Comparison of ENCODE assay signal across 10 mouse cellular contexts in the genomic region with DNA sequence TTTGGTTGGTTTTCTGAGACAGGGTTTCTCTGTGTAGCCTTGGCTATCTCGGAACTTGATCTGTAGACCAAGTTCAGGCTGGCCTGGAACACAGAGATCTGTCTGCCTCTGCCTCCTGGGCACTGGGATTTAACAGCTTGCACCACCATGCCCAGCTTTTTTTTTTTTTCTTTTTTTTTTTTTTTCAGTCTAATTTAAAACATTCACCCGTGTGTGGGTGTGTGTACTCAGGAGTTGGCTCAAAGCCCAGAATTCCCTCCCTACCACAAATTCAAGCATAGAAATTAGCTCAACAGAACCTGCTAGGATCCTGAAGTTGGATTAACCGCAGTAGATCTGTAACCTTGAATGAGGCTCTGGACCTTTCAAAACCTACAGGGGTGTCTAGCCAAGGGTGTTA. TPM values are rescaled to one million over a fixed set of nuclear protein-coding genes. Genes with fewer than 3 reads are reported as not detected.
DNase-seq lines count a peak whose midpoint lies in the region; ATAC-seq and TF ChIP-seq lines count a peak whose summit lies in the region.
"Had no signal": no experiment of that assay in that cellular context is flagged by ENCODE, and none has a peak within 500 bp of the region (broad histone marks: within the 10 kb centered on the region; RNA-seq: fewer than 3 reads in every experiment).

No protein-coding gene starts in this region.

- intact Hi-C loops in heart, postnatal 25 days (cut with DNase I) = loop anchor here (1.0 kb wide), 1 partner anchor 15 kb away; no protein-coding TSS in a partner anchor
- intact Hi-C loops in left cerebral cortex, postnatal 25 days (cut with DNase I) = loop anchor here (1.0 to 5.0 kb wide), 3 partner anchors 15 to 75 kb away; no protein-coding TSS in a partner anchor

- peak; percentile 89 for DNase-seq in heart, adult 11 months
- no peak for DNase-seq in heart, postnatal 25 days (ENCODE audit: low spot score)
- DNase-seq in CH12.LX (ENCODE audit: extremely low read depth) = no peak
- peak; percentile 77 to 91 for DNase-seq in left cerebral cortex, postnatal 25 days (ENCODE audit: low spot score in 2 of 2)
- no peak for DNase-seq in urinary bladder, postnatal 25 days (ENCODE audit: low spot score)

- ATAC-seq in megakaryocyte-erythroid progenitor cell, adult 5-6 weeks (replicated peaks; ENCODE audit: low FRiP score, low TSS enrichment, poor library complexity, severe bottlenecking) = no peak
- no peak for ATAC-seq in CD4-positive, CD25-positive, alpha-beta regulatory T cell, adult 4 months

- TF ChIP-seq CTCF in CH12.LX (conservative IDR thresholded peaks at IDR 0.05 in 1 of 2, IDR thresholded peaks at IDR 0.05 in 1 of 2; ENCODE audit: low read depth in 2 of 2, low read length in 2 of 2) = no peak

- H3K4me1 ChIP-seq in CH12.LX (ENCODE audit: control insufficient read depth in 1 of 2, insufficient read depth in 2 of 2) = peaks cover 12 to 45% of the 10 kb centered on the region in 2 experiments
- H3K4me1 ChIP-seq in brown adipose tissue, adult 24 weeks (ENCODE audit: control insufficient read depth, insufficient read depth, insufficient read length, low read length) = peaks cover 11% of the 10 kb centered on the region

- H3K27ac ChIP-seq in CH12.LX (ENCODE audit: insufficient read depth, low read depth) = no peak overlapping the region
- peak overlapping the region; percentile 35; the same call in 1 of the 2 replicates for H3K27ac ChIP-seq in brown adipose tissue, adult 24 weeks (replicated peaks; ENCODE audit: low read depth, low read length)
- H3K27ac ChIP-seq: embryonic facial prominence, embryonic 12.5 days; hindbrain, embryonic 15.5 days had no signal

- H3K4me2 ChIP-seq in CH12.LX (ENCODE audit: insufficient read depth, low read depth, poor library complexity, severe bottlenecking) = no peak overlapping the region
- H3K4me2 ChIP-seq: embryonic facial prominence, embryonic 12.5 days; hindbrain, embryonic 15.5 days had no signal

- no peak for TF ChIP-seq POLR2A in CH12.LX (IDR thresholded peaks at IDR 0.05; ENCODE audit: low read depth, low read length)

- TF ChIP-seq RAD21 in CH12.LX (IDR thresholded peaks at IDR 0.05; ENCODE audit: low read depth, low read length) = no peak

- H3K79me2 ChIP-seq in CH12.LX (replicated peaks; ENCODE audit: control insufficient read depth, extremely low read depth, insufficient read depth, poor library complexity, severe bottlenecking) = 0 out of 2 replicates have a peak, but pooled peaks cover 2% of the 10 kb centered on the region

- in situ Hi-C loops in CH12.LX (cut with MboI; ENCODE audit: low pct_ligation_motif_present, low pct_unique_long_range_greater_than_20kb, low sequenced_read_pairs) = loop anchor here (5.0 kb wide), 1 partner anchor 40 kb away; no protein-coding TSS in a partner anchor

- no peak for TF ChIP-seq EP300 in CH12.LX (IDR thresholded peaks at IDR 0.05; ENCODE audit: low read length)

- no peak overlapping the region for H3K9ac ChIP-seq in CH12.LX (ENCODE audit: insufficient read depth, low read depth)
- H3K9ac ChIP-seq: embryonic facial prominence, embryonic 12.5 days; hindbrain, embryonic 15.5 days had no signal

- H3K9me3 ChIP-seq in CH12.LX (replicated peaks; ENCODE audit: low read length) = peaks cover 11% of the 10 kb centered on the region
- H3K9me3 ChIP-seq: embryonic facial prominence, embryonic 12.5 days; hindbrain, embryonic 15.5 days had no signal

- dilution Hi-C loops in CH12.LX (cut with MboI; ENCODE audit: extremely low pct_ligation_motif_present, extremely low pct_unique_long_range_greater_than_20kb, low sequenced_read_pairs) = no loop called here

- H3K4me3 ChIP-seq in CH12.LX (replicated peaks in 1 of 3; ENCODE audit: low read depth in 2 of 3, low read length in 2 of 3, poor library complexity in 1 of 3) = no peak overlapping the region
- no peak overlapping the region for H3K4me3 ChIP-seq in brown adipose tissue, adult 24 weeks (ENCODE audit: insufficient read depth, low read depth, low read length)
- H3K4me3 ChIP-seq: embryonic facial prominence, embryonic 12.5 days; hindbrain, embryonic 15.5 days had no signal

- peaks cover 32 to 46% of the 10 kb centered on the region in 2 experiments for H3K36me3 ChIP-seq in CH12.LX (replicated peaks in 1 of 2; ENCODE audit: control insufficient read depth in 1 of 2, insufficient read depth in 1 of 2, low read length in 1 of 2)

- H3K27me3 ChIP-seq in CH12.LX (replicated peaks) = no peaks in the 10 kb centered on the region
- H3K27me3 ChIP-seq: embryonic facial prominence, embryonic 12.5 days; hindbrain, embryonic 15.5 days had no signal

TF ChIP-seq in CH12.LX, 34 proteins besides CTCF, POLR2A, EP300 and RAD21:
- no peak for TF ChIP-seq ELF1 (IDR thresholded peaks at IDR 0.05; ENCODE audit: low read depth, low read length)
- TF ChIP-seq ZNF384 (IDR thresholded peaks at IDR 0.05; ENCODE audit: low read depth, low read length) = peak; percentile 13; the same call in 1 of the 2 replicates
- no peak for TF ChIP-seq MXI1 (IDR thresholded peaks at IDR 0.05; ENCODE audit: low read depth, low read length)

RNA-seq across cellular contexts. Expression of gene Ech1, which starts 2.3 kb away (rescaled TPM):
- total RNA-seq in heart, postnatal 25 days (2021) = 1,000 to 10,000 TPM; 1,337 to 1,520 TPM
- total RNA-seq in CH12.LX (2012; rRNA removed) = 103 and 124 TPM in 2 replicates
- 119 and 121 TPM in 2 replicates for total RNA-seq in CH12.LX (2014; rRNA removed)
- 65.1 and 67.6 TPM in 2 replicates for polyA plus RNA-seq in CH12.LX (2012; ENCODE audit: insufficient read length, low read depth)
- 3,379 and 3,601 TPM in 2 replicates for polyA plus RNA-seq in brown adipose tissue, adult 24 weeks (2012; ENCODE audit: insufficient read depth, insufficient read length, missing spikeins)
- 10 to 100 TPM; 41.5 to 46.6 TPM for total RNA-seq in left cerebral cortex, postnatal 25 days (2021)
- 119 and 130 TPM in 2 replicates for total RNA-seq in megakaryocyte-erythroid progenitor cell, adult 5-6 weeks (2014; fragmentation: Nextera tagmentation)
- total RNA-seq in megakaryocyte-erythroid progenitor cell, adult 5-6 weeks (2017) = 85.5 and 95.0 TPM in 2 replicates
- 100 to 1,000 TPM; 198 to 237 TPM for polyA plus RNA-seq in CD4-positive, CD25-positive, alpha-beta regulatory T cell, adult 4 months (2017; shearing (Covaris generic))

RNA-seq across cellular contexts. Expression of gene Lgals4, which starts 6.3 kb away (rescaled TPM):
- total RNA-seq in heart, postnatal 25 days (2021) = 10 to 100 TPM; 28.9 to 30.7 TPM
- total RNA-seq in CH12.LX (2012; rRNA removed) = 3.9 and 7.0 TPM in 2 replicates
- 2.6 and 3.6 TPM in 2 replicates for total RNA-seq in CH12.LX (2014; rRNA removed)
- 6.5 and 7.2 TPM in 2 replicates for polyA plus RNA-seq in CH12.LX (2012; ENCODE audit: insufficient read length, low read depth)
- polyA plus RNA-seq in brown adipose tissue, adult 24 weeks (2012; ENCODE audit: insufficient read depth, insufficient read length, missing spikeins) = 12.0 and 14.6 TPM in 2 replicates
- total RNA-seq in left cerebral cortex, postnatal 25 days (2021) = 1 to 10 TPM; 2.2 to 2.7 TPM
- total RNA-seq in megakaryocyte-erythroid progenitor cell, adult 5-6 weeks (2014; fragmentation: Nextera tagmentation) = 8.7 and 23.2 TPM in 2 replicates
- 2.6 and 3.8 TPM in 2 replicates for total RNA-seq in megakaryocyte-erythroid progenitor cell, adult 5-6 weeks (2017)
- polyA plus RNA-seq in CD4-positive, CD25-positive, alpha-beta regulatory T cell, adult 4 months (2017; shearing (Covaris generic)) = 10 to 100 TPM; 28.0 to 57.1 TPM

RNA-seq across cellular contexts. Expression of gene Hnrnpl, which starts 19.0 kb away (rescaled TPM):
- total RNA-seq in heart, postnatal 25 days (2021) = 100 to 1,000 TPM; 225 to 270 TPM
- total RNA-seq in CH12.LX (2012; rRNA removed) (296 and 342 TPM in 2 replicates), CH12.LX (2014; rRNA removed) (365 and 371 TPM in 2 replicates)
- polyA plus RNA-seq in CH12.LX (2012; ENCODE audit: insufficient read length, low read depth) = 640 and 645 TPM in 2 replicates
- 122 and 131 TPM in 2 replicates for polyA plus RNA-seq in brown adipose tissue, adult 24 weeks (2012; ENCODE audit: insufficient read depth, insufficient read length, missing spikeins)
- 100 to 1,000 TPM; 375 to 411 TPM for total RNA-seq in left cerebral cortex, postnatal 25 days (2021)
- 437 and 487 TPM in 2 replicates for total RNA-seq in megakaryocyte-erythroid progenitor cell, adult 5-6 weeks (2014; fragmentation: Nextera tagmentation)
- total RNA-seq in megakaryocyte-erythroid progenitor cell, adult 5-6 weeks (2017) = 350 and 619 TPM in 2 replicates
- 100 to 1,000 TPM; 181 to 326 TPM for polyA plus RNA-seq in CD4-positive, CD25-positive, alpha-beta regulatory T cell, adult 4 months (2017; shearing (Covaris generic))

RNA-seq across cellular contexts. Expression of gene Lgals7, which starts 36.3 kb away (rescaled TPM):
- 1 to 10 TPM; 1.8 to 1.9 TPM for total RNA-seq in heart, postnatal 25 days (2021)
- total RNA-seq in CH12.LX (2012; rRNA removed) (not detected in 2 replicates), CH12.LX (2014; rRNA removed) (not detected in 2 replicates)
- polyA plus RNA-seq in CH12.LX (2012; ENCODE audit: insufficient read length, low read depth) = not detected in 2 replicates
- 2.3 TPM in 1 of 2 replicates, not detected in the other for polyA plus RNA-seq in brown adipose tissue, adult 24 weeks (2012; ENCODE audit: insufficient read depth, insufficient read length, missing spikeins)
- total RNA-seq in left cerebral cortex, postnatal 25 days (2021) = under 1 TPM in 1 of 2 experiments, not detected in 1; 0.50 TPM
- not detected in 2 replicates for total RNA-seq in megakaryocyte-erythroid progenitor cell, adult 5-6 weeks (2014; fragmentation: Nextera tagmentation)
- not detected in 2 replicates for total RNA-seq in megakaryocyte-erythroid progenitor cell, adult 5-6 weeks (2017)
- polyA plus RNA-seq in CD4-positive, CD25-positive, alpha-beta regulatory T cell, adult 4 months (2017; shearing (Covaris generic)) = 1 to 10 TPM; 1.1 to 1.6 TPM

RNA-seq across cellular contexts. Expression of gene Rinl, which starts 38.6 kb away (rescaled TPM):
- total RNA-seq in heart, postnatal 25 days (2021) = 1 to 10 TPM; 1.5 to 2.2 TPM
- 60.9 and 65.5 TPM in 2 replicates for total RNA-seq in CH12.LX (2012; rRNA removed)
- total RNA-seq in CH12.LX (2014; rRNA removed) = 41.5 and 46.1 TPM in 2 replicates
- 60.6 and 61.8 TPM in 2 replicates for polyA plus RNA-seq in CH12.LX (2012; ENCODE audit: insufficient read length, low read depth)
- 2.5 and 4.6 TPM in 2 replicates for polyA plus RNA-seq in brown adipose tissue, adult 24 weeks (2012; ENCODE audit: insufficient read depth, insufficient read length, missing spikeins)
- total RNA-seq in left cerebral cortex, postnatal 25 days (2021) = 1 to 10 TPM; 2.4 to 2.9 TPM
- total RNA-seq in megakaryocyte-erythroid progenitor cell, adult 5-6 weeks (2014; fragmentation: Nextera tagmentation) = 21.5 and 26.4 TPM in 2 replicates
- 17.9 and 24.5 TPM in 2 replicates for total RNA-seq in megakaryocyte-erythroid progenitor cell, adult 5-6 weeks (2017)
- polyA plus RNA-seq in CD4-positive, CD25-positive, alpha-beta regulatory T cell, adult 4 months (2017; shearing (Covaris generic)) = 100 to 1,000 TPM; 197 to 273 TPM

Comparison
In these comparisons a context has a peak if more than half of its experiments do, and no peak if none do; other contexts are left out.
1. DNase-seq: peak in heart, adult 11 months (single experiment) and left cerebral cortex, postnatal 25 days (2 of 2); none in heart, postnatal 25 days (single experiment), CH12.LX (single experiment) and urinary bladder, postnatal 25 days (single experiment).
2. RNA of gene Ech1, which starts 2.3 kb away (total RNA-seq): 1,337 to 1,520 TPM in heart, postnatal 25 days; 103 to 124 TPM in CH12.LX, 85.5 to 130 TPM in megakaryocyte-erythroid progenitor cell, adult 5-6 weeks and 41.5 to 46.6 TPM in left cerebral cortex, postnatal 25 days; every median in the first group is over 10 times any median in the second.